Mouse (Mus musculus) liver, postnatal 0 days (tissue): ENCODE data around the gene Atp1b2.

ENCODE experiments used
- CTCF ChIP-seq: sonication (generic); IDR thresholded peaks from 2 replicates; pipeline ENCODE4 v1.5.1; 2016; ENCODE audit warnings: antibody characterized with exemption, low read depth
- EP300 ChIP-seq: IDR thresholded peaks from 2 replicates; pipeline ENCODE4 v1.6.1; 2016; ENCODE audit warnings: antibody characterized with exemption, low read depth, mild to moderate bottlenecking

- no peak for TF ChIP-seq CTCF
- TF ChIP-seq EP300 = no peak
These were observed 48.3 kb downstream of the Atp1b2 start for GRCm38 (mm10) chr11:69557381-69557958.
